Mouse (Mus musculus) cerebellum, adult 2 months (tissue): ENCODE measurements at regions not wholly inside any gene's neighbourhood (a gene's known extent, or its start where the extent isn't known, plus 50 kb on each side); places are given as distances from the start of the nearest gene placed in this dataset.

Experiments
- CTCF ChIP-seq: fragments of 200-500 bp; IDR thresholded peaks from 2 replicates; pipeline ENCODE4 v1.5.1; 2011; ENCODE audit warnings: low read depth, mild to moderate bottlenecking, control low read depth, low read length, moderate library complexity, borderline replicate concordance; ENCODE audit not compliant: insufficient read depth
- POLR2A ChIP-seq: fragments of 200-500 bp; IDR thresholded peaks from 2 replicates; pipeline ENCODE4 v1.6.1; 2011; ENCODE audit warnings: low read length, control low read depth, borderline replicate concordance; ENCODE audit not compliant: insufficient read depth

- TF ChIP-seq CTCF (no peak), POLR2A (no peak)
Measured at GRCm38 (mm10) chr4:142292760-142293159, 53.6 kb upstream of the Kazn start.
